Mouse (Mus musculus) forelimb bud, embryonic 11.5 days (tissue): ENCODE data around the gene Slk.
"Not testable (repeated sequence)": the region's sequence is repeated elsewhere in the genome, so short reads cannot be mapped to it uniquely, and the experiment has no call there.

ENCODE experiments used
- DNase-seq: peaks from one replicate; pipeline ENCODE4 v3.0.0-alpha.2; 2012; ENCODE audit warnings: low read depth, low spot score

Gene Slk

GRCm38 (mm10) chr19:47570042-47570441 lies 9.4 kb upstream of the Slk start:
- DNase-seq: no peak

- not testable (repeated sequence) for DNase-seq
Observed at GRCm38 (mm10) chr19:47571981-47572380, 7.5 kb upstream of the Slk start.

GRCm38 (mm10) chr19:47573718-47574117 lies 5.8 kb upstream of the Slk start:
- DNase-seq: no peak

- DNase-seq: no peak
Observed at GRCm38 (mm10) chr19:47578581-47579224, 775 bp upstream of the Slk start.

GRCm38 (mm10) chr19:47579788-47580631 lies 532 bp downstream of the Slk start:
- no peak for DNase-seq

GRCm38 (mm10) chr19:47585772-47586171 lies 6.3 kb downstream of the Slk start:
- no peak for DNase-seq

DNA sequence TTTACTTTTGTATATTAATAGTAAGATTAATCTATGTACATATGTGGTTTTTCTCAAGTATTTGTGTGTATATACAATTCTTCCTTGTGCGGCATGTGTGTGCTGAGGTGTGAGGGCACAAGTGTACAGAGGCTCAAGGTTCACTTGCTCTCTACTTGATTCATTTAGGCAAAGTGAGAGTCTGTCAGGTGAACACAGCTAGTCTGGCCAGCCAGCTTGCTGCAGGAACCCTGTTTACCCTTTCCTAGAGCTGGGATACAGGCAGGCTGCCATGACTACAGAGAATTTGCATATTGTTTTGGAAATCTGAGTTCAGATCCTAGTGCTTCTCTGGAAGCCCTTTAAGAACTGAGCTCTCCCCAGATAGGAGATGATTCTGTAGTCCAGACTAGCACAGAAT lies 7.5 kb downstream of the Slk start:
- no peak for DNase-seq

DNA sequence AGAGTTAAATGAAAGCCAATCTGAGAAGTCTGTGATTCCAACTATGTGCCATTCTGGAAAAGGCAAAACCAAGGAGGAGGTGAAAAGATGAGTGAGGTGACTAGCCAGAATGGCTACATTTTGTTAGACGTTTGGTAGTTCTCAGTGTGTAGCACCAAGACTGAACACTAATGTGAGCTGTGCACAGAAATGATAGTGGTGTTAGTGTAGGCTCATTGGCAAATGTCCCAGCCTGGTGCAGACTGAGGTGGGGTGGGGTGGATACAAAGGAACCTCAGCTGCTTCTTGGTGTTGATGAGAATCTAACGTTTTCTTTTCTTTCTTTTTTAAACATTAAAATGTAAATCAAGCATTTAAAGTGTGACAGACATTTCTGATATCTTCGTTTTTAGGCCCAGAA lies 29.0 kb downstream of the Slk start:
- DNase-seq: no peak

GRCm38 (mm10) chr19:47613442-47613841 lies 34.0 kb downstream of the Slk start:
- no peak for DNase-seq

- no peak for DNase-seq
Observed at GRCm38 (mm10) chr19:47621478-47621877, 42.0 kb downstream of the Slk start.

GRCm38 (mm10) chr19:47624940-47625711 lies 45.6 kb downstream of the Slk start:
- no peak for DNase-seq

GRCm38 (mm10) chr19:47627450-47627849 lies 48.0 kb downstream of the Slk start:
- no peak for DNase-seq

- DNase-seq: no peak
Observed at GRCm38 (mm10) chr19:47629068-47629467, 49.6 kb downstream of the Slk start.

DNA sequence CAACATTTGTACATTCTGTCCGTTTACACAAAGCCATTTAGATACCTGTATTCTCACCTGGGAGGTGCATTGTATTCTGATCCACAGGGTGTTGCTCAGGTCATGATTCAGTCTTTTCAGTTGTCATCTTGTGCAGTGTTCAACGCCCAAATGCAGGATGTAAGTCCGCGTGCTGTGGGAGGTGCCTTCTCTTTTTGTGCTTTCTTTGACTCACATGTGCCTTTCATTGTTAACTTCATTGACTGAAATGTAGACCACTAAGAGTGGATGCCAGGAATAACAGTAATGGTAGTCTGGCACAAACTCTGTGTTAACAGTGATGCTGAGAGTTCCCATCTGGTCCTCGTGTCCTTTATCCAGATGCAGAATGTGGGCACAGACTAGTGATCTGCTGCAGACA lies 50.9 kb downstream of the Slk start:
- DNase-seq: no peak

GRCm38 (mm10) chr19:47631799-47632198 lies 52.3 kb downstream of the Slk start:
- no peak for DNase-seq

GRCm38 (mm10) chr19:47635380-47635779 lies 55.9 kb downstream of the Slk start:
- no peak for DNase-seq

DNA sequence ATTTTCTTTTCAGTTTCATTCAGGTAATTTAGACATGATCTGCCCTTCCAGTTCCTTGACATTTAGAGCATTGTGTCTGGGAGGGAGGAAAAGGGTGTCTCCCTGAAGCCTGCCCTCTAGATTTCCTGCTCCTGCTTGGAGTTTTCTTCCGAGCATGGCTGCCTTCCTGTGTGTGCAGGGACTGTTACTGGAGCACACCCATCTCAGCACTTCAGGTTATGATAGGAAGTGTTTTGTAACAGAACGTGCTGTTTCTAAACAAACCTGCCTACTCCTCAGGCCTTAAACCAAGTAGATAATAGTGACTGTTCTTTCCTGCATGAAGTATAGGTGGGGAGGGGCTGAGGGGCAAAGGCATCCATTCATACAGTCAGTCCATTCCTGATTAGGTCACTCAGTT lies 64.4 kb downstream of the Slk start:
- DNase-seq: no peak

DNA sequence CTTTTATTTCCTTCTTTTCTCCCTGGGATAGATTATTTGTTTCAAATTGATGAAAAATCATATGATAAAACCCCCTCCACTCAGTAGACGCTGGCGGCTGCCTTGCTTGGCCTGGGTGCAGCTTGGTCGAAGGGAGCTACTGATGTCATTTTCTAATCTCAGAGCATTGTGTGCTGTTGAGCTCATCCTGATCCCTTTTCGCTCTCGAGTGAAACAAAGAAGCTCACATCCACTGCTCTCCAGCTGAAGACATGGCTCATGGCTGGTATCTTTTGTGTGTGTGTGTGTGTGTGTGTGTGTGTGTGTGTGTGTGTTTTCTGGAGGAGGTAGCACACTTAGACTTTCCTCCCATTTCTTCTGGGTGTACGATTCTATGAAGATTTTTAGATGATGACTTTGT lies 66.1 kb downstream of the Slk start:
- DNase-seq: no peak

DNA sequence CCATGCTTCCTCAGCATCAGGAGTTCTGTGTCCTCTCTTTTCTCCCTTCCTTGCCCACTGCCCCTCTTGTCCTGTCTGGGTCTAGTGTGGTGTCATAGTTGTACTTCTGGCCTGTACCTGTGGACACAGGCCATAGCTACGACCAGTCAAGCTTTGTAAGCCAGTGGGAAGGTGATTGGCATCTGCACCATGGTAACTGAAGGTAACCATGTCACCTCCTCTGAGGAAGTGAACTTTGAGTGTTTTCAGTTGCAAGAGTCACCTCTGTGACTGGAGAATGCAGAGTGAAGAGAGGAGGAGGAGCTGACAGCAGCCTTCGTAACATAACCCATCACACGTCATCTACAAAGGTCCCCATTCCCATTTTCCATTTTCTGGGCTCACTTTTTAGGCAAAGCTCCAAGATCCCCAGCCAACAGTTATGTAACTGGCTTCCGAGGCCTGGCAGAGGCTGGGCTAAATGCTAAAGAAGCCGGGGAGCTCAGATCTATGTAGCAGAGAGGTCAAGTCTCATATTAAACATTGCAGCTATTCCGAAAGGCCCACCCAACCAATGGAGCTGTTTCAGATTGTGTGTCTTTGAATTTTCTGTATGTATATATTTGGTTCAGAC lies 67.1 kb downstream of the Slk start:
- DNase-seq: no peak

GRCm38 (mm10) chr19:47649071-47649470 lies 69.6 kb downstream of the Slk start:
- DNase-seq: no peak

- DNase-seq: no peak
Observed at GRCm38 (mm10) chr19:47650366-47651159, 71.1 kb downstream of the Slk start.
